Mouse (Mus musculus) neural tube, embryonic 11.5 days (tissue): ENCODE results near the gene P2ry2. TPM values are rescaled to one million over a fixed set of nuclear protein-coding genes. Genes with fewer than 3 reads are reported as not detected.

Experiments
- ATAC-seq: fragments of 200-750 bp; cut with Nextera tagmentation; 2 replicates; pipeline ENCODE4 v1.8.0; 2017; ENCODE audit warnings: moderate number of reproducible peaks, mild to moderate bottlenecking, moderate TSS enrichment, moderate library complexity; ENCODE audit not compliant: insufficient read depth, low FRiP score, low TSS enrichment
- DNase-seq: peaks from one replicate; pipeline ENCODE4 v3.0.0-alpha.2; 2015; ENCODE audit warnings: low spot score
- H3K27ac ChIP-seq: fragments of 300-500 bp; sonication (generic); 2 replicates; pipeline ENCODE4 v1.5.1; 2014; ENCODE audit warnings: low read depth, mild to moderate bottlenecking, low read length
- H3K27me3 ChIP-seq: fragments of 300-500 bp; sonication (generic); 2 replicates; pipeline ENCODE4 v1.6.1; 2014; ENCODE audit warnings: mild to moderate bottlenecking, low read length, mixed read lengths; ENCODE audit not compliant: control insufficient read depth, insufficient read depth
- H3K36me3 ChIP-seq: fragments of 300-500 bp; sonication (generic); 2 replicates; pipeline ENCODE4 v1.6.1; 2014; ENCODE audit warnings: mild to moderate bottlenecking, low read length, moderate library complexity, mixed read lengths; ENCODE audit not compliant: control insufficient read depth, insufficient read depth
- H3K4me1 ChIP-seq: fragments of 300-500 bp; sonication (generic); 2 replicates; pipeline ENCODE4 v1.6.1; 2014; ENCODE audit warnings: low read length, mixed read lengths; ENCODE audit not compliant: control insufficient read depth, insufficient read depth
- H3K4me2 ChIP-seq: fragments of 300-500 bp; sonication (generic); 2 replicates; pipeline ENCODE4 v1.6.1; 2014; ENCODE audit warnings: low read depth, mild to moderate bottlenecking, moderate library complexity
- H3K4me3 ChIP-seq: fragments of 300-500 bp; sonication (generic); 2 replicates; pipeline ENCODE4 v1.5.1; 2014; ENCODE audit warnings: low read depth, low read length
- H3K9ac ChIP-seq: fragments of 300-500 bp; sonication (generic); 2 replicates; pipeline ENCODE4 v1.6.1; 2014; ENCODE audit warnings: mild to moderate bottlenecking, low read length
- H3K9me3 ChIP-seq: fragments of 300-500 bp; sonication (generic); 2 replicates; pipeline ENCODE4 v1.6.1; 2016; ENCODE audit warnings: low read length; ENCODE audit not compliant: control insufficient read depth
- WGBS: fragments of 180-500 bp; shearing (Covaris S2); extraction: QIAGEN DNeasy Blood & Tissue Kit; methylation state at CpG from one replicate; pipeline ENCODE4 v1.1.7; 2014; 5-methylcytosine and 5-hydroxymethylcytosine counted together
- polyA plus RNA-seq: library from polyadenylated mRNA; unstranded; fragments of >200 nt; fragmentation: Nextera tagmentation; extraction: Ambion mirVana; gene quantifications from 2 replicates; pipeline ENCODE4 v1.2.1, GENCODE M21; 2014

The P2ry2 gene
- 0.48 and 0.77 TPM in 2 replicates for polyA plus RNA-seq

DNA sequence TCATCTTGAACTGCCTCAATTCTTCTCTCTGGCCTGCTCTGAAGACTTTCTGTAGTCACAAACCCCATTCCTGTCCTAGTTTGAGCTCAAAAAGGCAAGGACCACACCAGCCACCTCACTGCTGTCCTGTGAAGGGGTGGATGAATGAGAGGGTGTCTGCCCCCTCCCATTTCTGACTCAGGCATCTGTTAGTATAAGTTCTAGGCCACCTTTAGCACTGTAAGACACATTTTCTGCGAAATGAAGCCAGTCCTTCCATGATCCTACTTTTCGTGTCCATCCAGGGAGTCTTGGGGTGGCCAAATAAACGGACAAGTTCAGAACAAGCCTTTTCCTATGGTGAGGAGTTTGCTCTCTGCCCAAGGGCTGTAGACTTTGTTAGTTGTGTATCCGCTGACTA, at the start of gene P2ry2:
Gene P2ry2, minus strand, starts transcription at position 326 of the 400 bp plus-strand sequence.
- WGBS = 63% methylated on average over 4 of the region's 4 CpGs
- peak within 1 kb of the TSS; percentile 41 for H3K4me3 ChIP-seq
- no peak within 1 kb of the TSS for H3K27ac ChIP-seq
- DNase-seq = no peak
- H3K4me2 ChIP-seq = peak within 1 kb of the TSS; percentile 93
- peaks cover 45% of the 10 kb centered on the region for H3K27me3 ChIP-seq
- H3K4me1 ChIP-seq = peaks cover 9% of the 10 kb centered on the region; the same call in 1 of the 2 replicates
- no peaks in the 10 kb centered on the region for H3K36me3 ChIP-seq
- H3K9me3 ChIP-seq = no peaks in the 10 kb centered on the region
- H3K9ac ChIP-seq = peak within 1 kb of the TSS; percentile 30; the same call in 1 of the 2 replicates
- ATAC-seq = no peak

DNA sequence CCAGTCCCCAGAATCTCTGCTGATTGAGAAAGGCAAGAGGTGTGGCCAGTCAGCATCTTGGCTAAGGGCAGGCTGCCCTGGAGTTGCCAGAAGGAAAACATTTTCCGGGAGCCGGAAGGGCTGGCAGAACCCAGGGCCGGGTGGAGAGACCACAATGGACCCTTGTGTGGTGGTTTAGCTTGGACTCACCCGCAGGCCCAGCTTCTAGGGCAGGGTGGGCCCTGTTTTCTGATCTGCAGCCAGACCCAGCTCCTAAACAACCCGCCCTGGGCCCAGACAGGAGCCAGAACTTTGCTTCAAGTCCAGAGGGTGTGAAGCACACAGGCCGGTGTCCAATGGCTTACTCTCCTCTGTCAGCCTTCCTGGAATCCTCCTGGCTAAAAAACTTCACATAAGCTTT, 49.6 kb upstream of the P2ry2 start:
- no peak for DNase-seq
- Histone ChIP-seq H3K36me3 (no peaks in the 10 kb centered on the region), H3K4me3 (no peak overlapping the region), H3K4me2 (no peak overlapping the region), H3K27me3 (no peaks in the 10 kb centered on the region), H3K9ac (no peak overlapping the region), H3K9me3 (no peaks in the 10 kb centered on the region), H3K27ac (no peak overlapping the region), H3K4me1 (no peaks in the 10 kb centered on the region)
- whole genome bisulfite sequencing = 90% methylated on average over 6 of the region's 6 CpGs
- ATAC-seq = no peak

DNA sequence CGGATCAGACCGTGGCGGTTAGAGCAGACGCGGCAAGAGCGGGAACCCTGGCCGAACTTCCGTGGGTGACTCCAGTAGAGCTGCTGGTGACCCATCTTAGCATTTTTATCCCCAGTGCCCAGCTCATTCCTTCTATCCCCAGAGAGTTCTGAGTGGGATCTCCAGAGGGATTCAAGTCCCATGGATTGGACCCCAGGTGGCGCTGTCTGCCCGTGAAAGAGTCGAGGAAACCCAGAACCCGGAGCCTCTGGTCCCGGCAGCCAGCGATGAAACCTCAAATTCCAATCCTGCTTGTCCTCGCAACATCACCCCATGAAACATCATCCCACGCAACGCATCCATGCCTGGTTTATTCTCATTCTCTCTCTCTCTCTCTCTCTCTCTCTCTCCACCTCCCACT, 48.7 kb upstream of the P2ry2 start:
- H3K4me2 ChIP-seq = peak overlapping the region; percentile 20; the same call in 1 of the 2 replicates
- 8% methylated on average over 17 of the region's 17 CpGs for WGBS
- no peak overlapping the region for H3K27ac ChIP-seq
- no peak overlapping the region for H3K4me3 ChIP-seq
- H3K9me3 ChIP-seq = no peaks in the 10 kb centered on the region
- H3K4me1 ChIP-seq = no peaks in the 10 kb centered on the region
- DNase-seq (peak; percentile 85), ATAC-seq (no peak; the same call in 1 of the 2 replicates)
- no peak overlapping the region for H3K9ac ChIP-seq
- H3K36me3 ChIP-seq = no peaks in the 10 kb centered on the region
- no peaks in the 10 kb centered on the region for H3K27me3 ChIP-seq

DNA sequence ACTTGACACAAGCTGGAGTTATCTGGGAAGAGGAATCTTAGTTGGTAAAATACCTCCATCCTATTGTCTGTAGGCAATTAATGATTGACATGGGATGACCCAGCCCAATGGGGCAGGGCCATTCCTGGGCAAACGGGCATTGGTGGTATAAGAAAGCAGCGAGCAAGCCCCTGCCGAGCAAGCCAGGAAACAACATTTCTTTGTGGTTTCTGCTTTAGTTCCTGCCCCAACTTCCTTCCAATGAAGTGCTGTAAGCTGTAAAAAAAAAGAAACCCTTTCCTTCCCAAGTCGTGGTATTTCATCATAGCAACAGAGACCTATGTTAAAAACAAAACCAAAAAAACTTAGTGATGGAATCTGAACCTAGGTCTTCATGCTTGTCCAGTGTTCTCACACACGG, 47.8 kb upstream of the P2ry2 start:
- H3K9ac ChIP-seq = no peak overlapping the region
- H3K27me3 ChIP-seq = no peaks in the 10 kb centered on the region
- ATAC-seq (no peak), DNase-seq (no peak)
- no peak overlapping the region for H3K4me2 ChIP-seq
- H3K4me1 ChIP-seq = no peaks in the 10 kb centered on the region
- H3K36me3 ChIP-seq = no peaks in the 10 kb centered on the region
- whole genome bisulfite sequencing = 72% methylated on average over 5 of the region's 5 CpGs
- H3K9me3 ChIP-seq = no peaks in the 10 kb centered on the region
- no peak overlapping the region for H3K27ac ChIP-seq
- no peak overlapping the region for H3K4me3 ChIP-seq

DNA sequence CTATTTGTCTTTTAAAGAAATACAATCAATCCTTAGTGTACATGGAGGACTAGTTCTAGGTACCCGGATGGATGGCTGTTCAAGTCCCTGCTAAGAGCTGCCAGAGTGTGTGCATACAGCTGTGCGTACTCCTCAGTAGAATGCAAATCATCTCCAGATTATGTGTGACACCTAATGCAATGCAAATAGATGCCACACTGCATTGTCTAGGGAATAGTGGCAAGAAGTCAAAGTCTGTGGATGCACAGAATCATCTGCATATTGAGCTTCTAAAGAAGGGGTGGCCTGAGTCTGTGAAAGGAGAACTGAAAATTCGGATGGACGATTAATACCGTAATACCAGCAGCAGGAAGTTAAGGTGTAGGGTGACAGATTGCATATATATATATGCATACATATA, 46.5 kb upstream of the P2ry2 start:
- no peak for DNase-seq
- no peak overlapping the region for H3K9ac ChIP-seq
- H3K4me1 ChIP-seq = no peaks in the 10 kb centered on the region
- no peak overlapping the region for H3K4me3 ChIP-seq
- H3K27ac ChIP-seq = no peak overlapping the region
- H3K27me3 ChIP-seq = no peaks in the 10 kb centered on the region
- H3K9me3 ChIP-seq = no peaks in the 10 kb centered on the region
- H3K36me3 ChIP-seq = no peaks in the 10 kb centered on the region
- H3K4me2 ChIP-seq = no peak overlapping the region
- ATAC-seq = no peak
- 85% methylated on average over 5 of the region's 5 CpGs for WGBS

DNA sequence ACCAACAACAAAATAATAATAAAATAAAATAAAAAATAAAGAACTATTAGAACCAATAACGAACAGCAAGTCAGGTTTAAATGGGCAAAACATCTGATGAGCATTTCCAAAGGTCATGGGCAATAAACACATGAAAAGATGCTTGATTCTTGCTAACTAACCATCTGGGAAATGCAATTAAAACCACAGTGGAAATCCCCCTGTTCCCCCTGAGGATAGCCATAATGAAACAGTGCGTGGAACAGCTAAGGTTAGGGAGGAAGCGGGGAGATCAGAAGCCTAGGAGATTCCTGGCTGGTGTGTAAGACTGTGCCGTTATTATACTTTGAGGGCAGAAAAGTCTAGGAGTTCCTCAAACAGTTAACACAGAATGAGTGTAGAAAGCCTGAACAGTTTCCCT, 44.6 kb upstream of the P2ry2 start:
- H3K9ac ChIP-seq = no peak overlapping the region
- no peaks in the 10 kb centered on the region for H3K27me3 ChIP-seq
- H3K9me3 ChIP-seq = no peaks in the 10 kb centered on the region
- H3K4me1 ChIP-seq = no peaks in the 10 kb centered on the region
- no peak overlapping the region for H3K4me2 ChIP-seq
- 68% methylated on average over 4 of the region's 4 CpGs for WGBS
- DNase-seq (no peak), ATAC-seq (no peak)
- H3K4me3 ChIP-seq = no peak overlapping the region
- H3K27ac ChIP-seq = no peak overlapping the region
- H3K36me3 ChIP-seq = no peaks in the 10 kb centered on the region

DNA sequence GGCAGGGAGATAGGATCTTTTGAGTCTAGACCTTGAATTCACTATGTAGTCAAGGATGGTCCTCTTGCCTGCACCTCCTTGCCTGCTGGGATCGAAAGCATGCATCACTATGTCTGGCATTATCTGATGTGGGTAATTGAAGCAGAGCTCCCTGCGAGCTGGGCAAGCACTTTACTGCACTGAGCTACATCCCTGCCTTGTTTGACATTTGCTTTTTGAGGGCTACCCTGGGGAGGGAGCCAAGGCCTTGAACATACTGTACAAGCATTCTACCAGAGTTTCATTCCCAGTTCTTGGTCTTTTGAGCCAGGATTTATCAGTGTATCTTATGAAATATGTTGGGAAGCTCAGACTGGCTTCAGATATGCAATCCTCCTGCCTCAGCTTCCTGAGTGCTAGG, 40.5 kb upstream of the P2ry2 start:
- no peaks in the 10 kb centered on the region for H3K4me1 ChIP-seq
- no peak for DNase-seq
- no peaks in the 10 kb centered on the region for H3K36me3 ChIP-seq
- ATAC-seq = no peak
- H3K27ac ChIP-seq = no peak overlapping the region
- 59% methylated on average over 2 of the region's 2 CpGs for WGBS
- H3K27me3 ChIP-seq = no peaks in the 10 kb centered on the region
- H3K9me3 ChIP-seq = no peaks in the 10 kb centered on the region
- H3K4me2 ChIP-seq = no peak overlapping the region
- H3K9ac ChIP-seq = no peak overlapping the region
- no peak overlapping the region for H3K4me3 ChIP-seq

DNA sequence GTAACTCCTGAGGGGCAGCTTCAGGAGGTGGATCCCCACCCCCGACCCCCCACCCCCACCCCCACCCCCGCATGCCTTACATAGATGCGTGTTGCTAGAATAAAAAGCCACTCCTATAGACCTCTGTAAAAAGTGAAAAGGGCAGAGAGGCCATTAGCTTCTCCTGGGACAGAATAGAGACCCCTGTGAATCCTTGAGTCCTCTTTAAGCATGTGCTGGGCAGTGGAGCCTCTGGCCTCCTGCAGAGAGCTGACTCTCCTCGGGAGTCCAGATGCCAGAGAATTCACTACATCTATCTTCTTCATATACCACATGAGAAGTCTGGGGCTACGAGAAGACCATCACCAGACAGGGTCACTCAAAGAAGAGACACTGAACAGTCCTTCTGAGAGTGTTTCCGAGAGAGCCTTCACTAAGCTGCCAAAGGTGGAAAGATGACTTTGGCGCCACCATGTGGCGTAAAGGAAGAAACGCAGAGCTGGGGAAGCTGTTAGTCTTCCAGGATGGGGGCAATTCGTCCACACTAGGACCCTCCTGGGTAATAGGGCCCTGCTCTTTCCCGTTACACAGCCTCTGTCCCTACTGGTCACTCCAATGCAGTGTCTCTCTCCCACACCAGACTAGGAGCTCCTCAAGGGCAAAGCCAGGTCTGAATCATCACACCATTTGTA, 39.0 kb upstream of the P2ry2 start:
- Histone ChIP-seq H3K4me2 (no peak overlapping the region), H3K4me3 (no peak overlapping the region), H3K9me3 (no peaks in the 10 kb centered on the region), H3K27ac (no peak overlapping the region), H3K4me1 (no peaks in the 10 kb centered on the region), H3K27me3 (no peaks in the 10 kb centered on the region), H3K9ac (no peak overlapping the region), H3K36me3 (no peaks in the 10 kb centered on the region)
- 21% methylated on average over 11 of the region's 11 CpGs for WGBS
- ATAC-seq = peak; percentile 55
- peak; percentile 80 for DNase-seq

DNA sequence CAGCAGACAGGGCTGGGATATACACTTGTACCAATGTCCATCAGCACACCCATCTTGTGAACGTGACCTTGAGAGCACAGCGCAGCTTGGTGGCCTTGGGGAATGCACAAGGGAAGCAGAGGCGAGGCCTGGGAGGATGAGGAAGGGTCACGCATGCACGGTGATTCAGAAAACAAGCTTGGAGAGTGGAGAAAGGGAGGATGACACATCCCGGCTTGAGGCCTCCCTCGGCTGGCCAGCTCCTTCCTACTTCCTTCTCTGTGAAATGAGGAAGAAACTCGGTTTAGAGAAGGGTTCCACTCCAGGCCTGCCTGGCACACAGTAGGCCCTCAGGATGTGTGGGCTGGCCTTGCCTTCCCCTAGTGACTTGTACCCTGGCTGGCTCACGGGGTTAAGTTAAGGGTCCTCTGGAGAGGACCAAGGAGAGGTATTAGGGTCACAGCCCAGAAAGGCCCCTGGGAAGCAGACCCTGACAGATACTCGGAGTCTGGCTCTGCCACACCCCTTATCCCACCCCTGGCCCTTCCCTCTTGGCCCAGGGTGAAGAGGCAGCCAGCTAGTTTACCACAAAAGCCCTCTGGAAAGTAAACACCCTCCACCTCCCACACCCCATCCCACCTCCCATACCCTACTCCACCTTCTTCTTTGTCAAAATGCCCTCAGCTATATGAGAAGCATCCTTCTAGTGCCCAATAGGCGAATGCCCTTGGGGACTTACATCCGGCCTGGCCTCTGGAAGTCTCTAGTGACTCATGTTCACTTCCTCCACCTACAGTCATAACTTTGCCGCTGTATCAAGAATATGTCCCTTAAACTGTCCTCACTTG, 38.3 kb upstream of the P2ry2 start:
- H3K9me3 ChIP-seq = no peaks in the 10 kb centered on the region
- no peaks in the 10 kb centered on the region for H3K27me3 ChIP-seq
- 79% methylated on average over 13 of the region's 13 CpGs for WGBS
- H3K9ac ChIP-seq = no peak overlapping the region
- H3K27ac ChIP-seq = no peak overlapping the region
- H3K4me3 ChIP-seq = no peak overlapping the region
- H3K4me2 ChIP-seq = no peak overlapping the region
- DNase-seq (no peak), ATAC-seq (no peak)
- no peaks in the 10 kb centered on the region for H3K36me3 ChIP-seq
- no peaks in the 10 kb centered on the region for H3K4me1 ChIP-seq
